Mouse (Mus musculus): ENCODE results near the gene Kdelr1. TPM values are rescaled to one million over a fixed set of nuclear protein-coding genes. Genes with fewer than 3 reads are reported as not detected.

Gene Kdelr1
- total and polyA plus RNA-seq, 2 experiments from 2014 or later = 52.0 to 207 TPM

- 1% methylated on average over 110 of the region's 117 CpGs for WGBS
- Histone ChIP-seq H3K4me2 (ENCODE audit: low read depth, low read length, poor library complexity, severe bottlenecking) (peak overlapping the region; percentile 88), H3K4me3 (ENCODE audit: low read depth, low read length) (peak overlapping the region; percentile 71), H3K36me3 (ENCODE audit: insufficient read depth, low read length) (peaks cover 5% of the 10 kb centered on the region; the same call in 1 of the 2 replicates), H3K27ac (ENCODE audit: low read depth, low read length) (peak overlapping the region; percentile 69), H3K9ac (replicated peaks; ENCODE audit: low read length, poor library complexity, severe bottlenecking) (peak overlapping the region; percentile 91), H3K9me3 (ENCODE audit: low read length) (no peaks in the 10 kb centered on the region), H3K4me1 (ENCODE audit: insufficient read depth, low read length) (peaks cover 15% of the 10 kb centered on the region), H3K27me3 (ENCODE audit: insufficient read depth, low read length) (peaks cover 4% of the 10 kb centered on the region; the same call in 1 of the 2 replicates)
- DNase-seq (ENCODE audit: low spot score) (peak; percentile 96), ATAC-seq (ENCODE audit: low FRiP score) (peak; percentile 62)
- TF ChIP-seq CTCF (IDR thresholded peaks at IDR 0.05) = no peak
Measured at GRCm38 (mm10) chr7:45865925-45866910, 6.4 kb upstream of the Kdelr1 start.

- Histone ChIP-seq H3K9me3 (ENCODE audit: low read length) (no peaks in the 10 kb centered on the region), H3K27ac (ENCODE audit: low read depth, low read length) (no peak overlapping the region), H3K4me2 (ENCODE audit: low read depth, low read length, poor library complexity, severe bottlenecking) (peak overlapping the region; percentile 88), H3K9ac (replicated peaks; ENCODE audit: low read length, poor library complexity, severe bottlenecking) (peak overlapping the region; percentile 91), H3K4me1 (ENCODE audit: insufficient read depth, low read length) (peaks cover 15% of the 10 kb centered on the region), H3K4me3 (ENCODE audit: low read depth, low read length) (peak overlapping the region; percentile 71), H3K27me3 (ENCODE audit: insufficient read depth, low read length) (no peaks in the 10 kb centered on the region), H3K36me3 (ENCODE audit: insufficient read depth, low read length) (no peaks in the 10 kb centered on the region)
- ATAC-seq (ENCODE audit: low FRiP score) (no peak), DNase-seq (ENCODE audit: low spot score) (no peak)
- no peak for TF ChIP-seq CTCF (IDR thresholded peaks at IDR 0.05)
- WGBS = 4% methylated on average over 2 of the region's 2 CpGs
Measured at GRCm38 (mm10) chr7:45867871-45868270, 4.7 kb upstream of the Kdelr1 start.

- peak overlapping the region; percentile 70 for H3K27ac ChIP-seq (ENCODE audit: low read depth, low read length)
- no peaks in the 10 kb centered on the region for H3K27me3 ChIP-seq (ENCODE audit: insufficient read depth, low read length)
- WGBS = 6% methylated on average over 8 of the region's 8 CpGs
- peaks cover 20% of the 10 kb centered on the region for H3K4me1 ChIP-seq (ENCODE audit: insufficient read depth, low read length)
- H3K9ac ChIP-seq (replicated peaks; ENCODE audit: low read length, poor library complexity, severe bottlenecking) = peak overlapping the region; percentile 91
- no peaks in the 10 kb centered on the region for H3K9me3 ChIP-seq (ENCODE audit: low read length)
- H3K36me3 ChIP-seq (ENCODE audit: insufficient read depth, low read length) = no peaks in the 10 kb centered on the region
- peak; percentile 48 for DNase-seq (ENCODE audit: low spot score)
- no peak for ATAC-seq (ENCODE audit: low FRiP score)
- no peak for TF ChIP-seq CTCF (IDR thresholded peaks at IDR 0.05)
- peak overlapping the region; percentile 88 for H3K4me2 ChIP-seq (ENCODE audit: low read depth, low read length, poor library complexity, severe bottlenecking)
- peak overlapping the region; percentile 71 for H3K4me3 ChIP-seq (ENCODE audit: low read depth, low read length)
Measured at GRCm38 (mm10) chr7:45869107-45869670, 3.4 kb upstream of the Kdelr1 start.

GRCm38 (mm10) chr7:45869787-45870186 lies 2.8 kb upstream of the Kdelr1 start:
- DNase-seq (ENCODE audit: low spot score) (no peak), ATAC-seq (ENCODE audit: low FRiP score) (no peak)
- Histone ChIP-seq H3K36me3 (ENCODE audit: insufficient read depth, low read length) (peaks cover 4% of the 10 kb centered on the region; the same call in 1 of the 2 replicates), H3K9me3 (ENCODE audit: low read length) (no peaks in the 10 kb centered on the region), H3K27me3 (ENCODE audit: insufficient read depth, low read length) (no peaks in the 10 kb centered on the region), H3K4me3 (ENCODE audit: low read depth, low read length) (peak overlapping the region; percentile 71), H3K4me2 (ENCODE audit: low read depth, low read length, poor library complexity, severe bottlenecking) (peak overlapping the region; percentile 88), H3K9ac (replicated peaks; ENCODE audit: low read length, poor library complexity, severe bottlenecking) (peak overlapping the region; percentile 91), H3K27ac (ENCODE audit: low read depth, low read length) (peak overlapping the region; percentile 70), H3K4me1 (ENCODE audit: insufficient read depth, low read length) (peaks cover 21% of the 10 kb centered on the region)
- 3% methylated on average over 10 of the region's 14 CpGs for WGBS
- TF ChIP-seq CTCF (IDR thresholded peaks at IDR 0.05) = no peak

- H3K4me3 ChIP-seq (ENCODE audit: low read depth, low read length) = peak overlapping the region; percentile 71
- peaks cover 6% of the 10 kb centered on the region for H3K36me3 ChIP-seq (ENCODE audit: insufficient read depth, low read length)
- H3K9ac ChIP-seq (replicated peaks; ENCODE audit: low read length, poor library complexity, severe bottlenecking) = peak overlapping the region; percentile 91
- 1% methylated on average over 30 of the region's 30 CpGs for WGBS
- no peaks in the 10 kb centered on the region for H3K9me3 ChIP-seq (ENCODE audit: low read length)
- H3K4me1 ChIP-seq (ENCODE audit: insufficient read depth, low read length) = peaks cover 22% of the 10 kb centered on the region
- DNase-seq (ENCODE audit: low spot score) (peak; percentile 48), ATAC-seq (ENCODE audit: low FRiP score) (no peak)
- H3K27me3 ChIP-seq (ENCODE audit: insufficient read depth, low read length) = no peaks in the 10 kb centered on the region
- peak; percentile 12; the same call in 1 of the 2 replicates for TF ChIP-seq CTCF (IDR thresholded peaks at IDR 0.05)
- peak overlapping the region; percentile 88 for H3K4me2 ChIP-seq (ENCODE audit: low read depth, low read length, poor library complexity, severe bottlenecking)
- H3K27ac ChIP-seq (ENCODE audit: low read depth, low read length) = peak overlapping the region; percentile 70
Measured at GRCm38 (mm10) chr7:45870282-45871058, 2.1 kb upstream of the Kdelr1 start.
